Mouse (Mus musculus) cerebellum, adult 2 months (tissue): Measurements from ENCODE around the gene Spta1.

Experiments used
- CTCF ChIP-seq: fragments of 200-500 bp; IDR thresholded peaks from 2 replicates; pipeline ENCODE4 v1.5.1; 2011; ENCODE audit warnings: low read depth, mild to moderate bottlenecking, control low read depth, low read length, moderate library complexity, borderline replicate concordance; ENCODE audit not compliant: insufficient read depth
- POLR2A ChIP-seq: fragments of 200-500 bp; IDR thresholded peaks from 2 replicates; pipeline ENCODE4 v1.6.1; 2011; ENCODE audit warnings: low read length, control low read depth, borderline replicate concordance; ENCODE audit not compliant: insufficient read depth

- TF ChIP-seq CTCF = no peak
- TF ChIP-seq POLR2A = no peak
Observed at GRCm38 (mm10) chr1:174172605-174173004, at the start of gene Spta1.
